Mouse (Mus musculus): ENCODE results near the gene Ifi211.
"Not testable (repeated sequence)": the region's sequence is repeated elsewhere in the genome, so short reads cannot be mapped to it uniquely, and the experiment has no call there.

Ifi211 gene

DNA sequence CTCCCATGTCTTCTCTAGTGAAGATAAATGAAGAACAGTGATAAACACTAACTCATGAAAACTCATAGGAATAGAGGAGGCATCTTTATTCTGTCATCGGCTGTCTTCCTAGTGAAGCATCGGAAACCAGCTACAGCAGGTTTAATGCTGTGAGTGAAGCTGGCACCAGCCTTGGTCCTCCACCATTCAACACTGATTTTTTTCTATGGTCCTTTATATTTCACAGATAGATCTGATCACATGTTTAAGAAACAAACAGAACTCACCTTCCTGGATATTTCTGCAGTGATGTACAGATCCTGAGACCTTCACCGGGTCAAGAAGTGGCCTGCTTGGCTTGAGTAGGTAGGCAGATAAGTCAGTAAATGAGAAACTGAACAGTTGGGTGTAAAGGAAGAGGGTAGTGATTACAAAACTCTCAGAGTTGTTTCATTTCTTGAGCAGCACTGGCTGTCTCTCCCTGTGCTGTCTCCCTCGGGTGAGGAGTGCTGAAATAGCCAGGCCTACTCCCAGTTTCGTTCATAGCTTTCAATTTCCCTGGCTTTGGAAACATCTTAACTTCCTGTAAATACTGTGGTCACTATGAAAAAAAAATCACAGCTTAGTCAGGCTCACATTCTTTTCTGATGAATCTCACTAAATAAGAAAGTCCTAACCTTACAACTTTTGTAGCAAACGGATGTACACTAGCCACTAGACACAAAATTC, at the start of gene Ifi211:
Gene Ifi211 (minus strand): TSS at position 499 of the 708 bp plus-strand sequence.
- not testable (repeated sequence) for DNase-seq (ENCODE audit: low spot score)

DNA sequence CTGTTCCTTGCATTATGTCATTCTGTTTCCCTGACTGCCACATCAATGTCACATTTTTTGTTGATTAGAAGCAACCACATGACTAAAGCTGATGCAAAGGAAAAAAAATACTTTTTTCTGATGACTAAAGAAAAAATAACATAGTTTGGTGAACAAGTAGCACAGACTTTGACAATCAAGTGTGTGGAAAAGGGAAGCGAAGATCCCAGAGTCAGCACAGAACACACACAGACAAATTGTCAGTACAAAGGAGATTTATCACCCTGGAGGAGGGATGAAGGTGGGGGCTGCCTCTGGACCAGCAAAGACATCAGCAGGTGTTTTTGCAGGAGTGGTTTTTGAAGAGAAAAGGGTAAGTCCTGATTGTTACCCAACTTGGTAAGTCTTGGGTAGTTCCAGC, 48.6 kb upstream of the Ifi211 start:
- DNase-seq (ENCODE audit: low spot score): not testable (repeated sequence)

GRCm38 (mm10) chr1:173959998-173960397, 47.2 kb upstream of the Ifi211 start:
- DNase-seq (ENCODE audit: low spot score): not testable (repeated sequence)

DNA sequence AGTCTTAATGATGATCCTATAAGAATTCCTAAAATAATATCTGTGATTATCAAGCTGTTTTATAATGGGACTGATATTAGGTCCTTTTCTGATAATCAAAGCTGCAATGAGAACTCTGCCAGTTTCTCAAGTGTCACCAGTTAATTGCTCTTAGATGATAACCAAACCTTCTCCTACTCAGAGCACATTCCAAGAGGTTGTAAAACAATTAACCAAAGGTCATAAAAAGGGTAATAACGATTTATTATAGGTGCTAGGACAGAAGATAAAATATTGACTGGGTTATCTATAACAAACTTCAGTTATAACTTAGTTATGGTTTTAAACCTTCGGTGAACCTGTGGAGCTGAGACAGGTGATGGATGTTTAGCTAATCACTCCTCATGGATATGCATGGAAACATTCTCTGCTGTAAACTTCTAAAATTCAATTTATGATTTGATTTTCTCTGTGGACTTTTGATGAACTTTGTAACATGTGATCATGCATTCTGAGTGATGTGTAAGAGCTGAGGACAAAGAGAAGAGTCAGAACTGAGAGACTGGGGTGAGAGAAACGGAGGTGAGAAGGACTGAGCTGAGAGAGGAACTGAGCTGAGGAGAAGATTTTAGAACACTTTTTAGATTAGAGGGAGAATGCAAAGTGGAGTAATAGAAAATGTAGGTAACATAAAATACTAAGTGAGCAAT, 43.1 kb upstream of the Ifi211 start:
- DNase-seq (ENCODE audit: low spot score): not testable (repeated sequence)

GRCm38 (mm10) chr1:173955071-173955796, 42.4 kb upstream of the Ifi211 start:
- DNase-seq (ENCODE audit: low spot score): no peak

DNA sequence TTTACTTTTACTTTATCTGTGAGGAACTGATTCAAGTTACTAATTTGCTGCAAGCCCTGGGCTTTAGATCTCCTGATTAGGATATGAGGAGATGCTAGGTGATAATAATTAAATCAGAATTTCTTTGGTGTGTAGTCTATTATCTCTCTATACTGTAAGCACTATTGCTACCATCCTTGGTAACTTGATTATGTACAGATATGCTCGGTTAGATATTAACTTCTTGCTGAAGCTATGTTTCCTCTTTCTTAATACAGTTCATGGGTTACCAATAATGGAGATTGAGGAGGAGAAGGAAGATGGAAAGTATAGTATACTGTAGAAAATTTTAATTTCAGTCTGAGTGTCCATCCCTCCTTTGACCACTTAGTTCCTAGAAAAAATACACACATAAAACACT, 40.7 kb upstream of the Ifi211 start:
- no peak for DNase-seq (ENCODE audit: low spot score)

DNA sequence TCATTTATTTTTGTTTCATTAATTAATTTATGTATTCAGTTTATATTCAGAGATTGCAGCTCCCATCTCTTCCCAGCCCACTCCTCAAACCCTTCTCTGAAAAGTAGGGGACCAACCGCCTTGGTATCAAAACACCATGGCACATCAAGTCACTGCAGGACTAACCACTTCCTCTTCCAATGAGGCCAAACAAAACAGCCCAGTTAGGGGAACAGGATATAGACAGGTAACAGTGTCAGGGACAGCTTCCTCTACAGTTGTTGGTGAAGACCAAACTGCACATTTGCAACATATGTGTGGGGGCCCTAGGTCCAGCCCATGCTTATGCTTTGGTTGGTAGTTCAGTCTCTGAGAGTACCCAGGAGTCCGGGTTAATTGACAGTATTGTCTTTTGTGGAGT, 36.2 kb upstream of the Ifi211 start:
- DNase-seq (ENCODE audit: low spot score): not testable (repeated sequence)

GRCm38 (mm10) chr1:173942780-173943066, 29.9 kb upstream of the Ifi211 start:
- DNase-seq (ENCODE audit: low spot score): not testable (repeated sequence)

DNA sequence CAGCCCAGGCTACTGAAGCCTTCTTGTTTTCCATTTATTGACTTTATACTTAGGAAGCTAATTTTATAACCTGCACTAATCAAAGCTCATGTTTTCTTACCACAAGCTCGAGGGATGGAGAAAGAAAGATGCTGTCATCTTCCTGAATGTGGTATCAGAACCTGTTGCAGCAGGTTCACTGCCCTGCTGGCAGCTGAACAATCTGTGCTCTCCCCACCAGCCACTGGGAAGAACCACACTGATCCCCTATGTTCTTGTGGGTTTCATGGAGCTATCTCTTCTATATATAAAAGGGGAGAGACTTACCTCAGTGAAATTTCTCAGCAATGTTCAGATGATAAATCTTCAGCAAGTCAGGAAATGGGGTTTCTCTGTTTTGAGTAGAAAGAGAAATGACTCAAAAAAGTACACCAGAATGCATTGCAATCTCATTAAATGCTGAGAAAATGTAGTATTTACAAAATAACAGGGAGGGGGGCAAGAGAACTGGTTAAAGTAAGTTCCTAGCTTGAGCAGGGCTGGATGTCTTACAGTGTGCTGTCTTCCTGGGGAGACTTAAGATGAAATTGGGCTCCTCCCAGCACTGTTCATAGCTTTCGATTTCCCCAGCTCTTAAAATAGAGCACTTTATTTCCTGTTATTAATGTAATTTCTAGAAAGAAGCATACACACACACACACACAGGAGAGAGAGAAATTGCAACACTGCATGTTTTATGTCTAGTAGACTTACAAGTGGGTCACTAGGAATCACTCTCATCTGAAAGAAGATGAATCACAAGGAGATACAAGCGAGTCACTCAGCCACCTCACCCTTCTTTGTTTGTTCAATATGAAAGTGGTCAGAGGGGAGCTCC, 29.3 kb upstream of the Ifi211 start, which contains the start of the genes Mndal and Ifi203:
Gene Mndal (minus strand): TSS at position 568 of the 856 bp plus-strand sequence.
Gene Ifi203 (minus strand): TSS at position 749 of the 856 bp plus-strand sequence.
- not testable (repeated sequence) for DNase-seq (ENCODE audit: low spot score)

DNA sequence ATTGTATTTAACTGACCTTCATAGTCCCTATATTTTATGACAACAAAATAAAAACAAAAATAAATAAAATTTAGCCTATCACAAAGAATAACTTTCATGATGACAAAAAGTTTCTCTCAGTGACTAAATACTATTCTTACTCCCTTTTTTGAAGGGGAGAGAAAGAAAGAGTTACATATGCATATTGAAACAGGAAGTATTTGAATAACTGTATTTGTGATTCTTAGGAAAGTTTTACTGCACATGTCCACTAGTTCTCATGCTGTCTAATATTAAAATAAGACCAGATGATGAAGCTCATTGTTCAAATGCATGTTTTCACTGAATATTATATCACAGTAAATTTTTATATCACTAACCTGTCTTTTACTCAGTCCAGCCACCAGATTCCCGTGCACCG, 28.7 kb upstream of the Ifi211 start:
- not testable (repeated sequence) for DNase-seq (ENCODE audit: low spot score)

- DNase-seq (ENCODE audit: low spot score): not testable (repeated sequence)
Measured at GRCm38 (mm10) chr1:173919279-173919678, 6.4 kb upstream of the Ifi211 start.

DNA sequence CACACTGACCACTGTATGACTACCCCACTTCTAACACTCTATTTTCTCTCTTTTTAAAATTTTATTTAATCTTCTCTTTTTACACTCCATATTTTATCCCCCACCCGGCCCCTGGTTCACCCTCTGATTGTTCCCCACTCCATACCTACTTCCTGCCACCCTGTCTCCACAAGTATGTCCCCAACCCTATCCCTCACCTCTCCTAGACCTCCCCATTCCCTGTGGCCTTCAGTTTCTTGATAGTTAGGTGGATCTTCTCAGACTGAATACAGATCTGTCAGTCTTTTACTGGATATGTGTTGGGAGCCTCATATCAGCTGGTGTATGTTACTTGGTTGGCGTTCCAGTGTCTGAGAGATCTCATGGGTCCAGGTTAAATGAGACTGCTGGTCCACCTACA, 1.7 kb upstream of the Ifi211 start:
- DNase-seq (ENCODE audit: low spot score): no peak

- DNase-seq (ENCODE audit: low spot score): not testable (repeated sequence)
Measured at GRCm38 (mm10) chr1:173913256-173913791, 478 bp upstream of the Ifi211 start.

DNA sequence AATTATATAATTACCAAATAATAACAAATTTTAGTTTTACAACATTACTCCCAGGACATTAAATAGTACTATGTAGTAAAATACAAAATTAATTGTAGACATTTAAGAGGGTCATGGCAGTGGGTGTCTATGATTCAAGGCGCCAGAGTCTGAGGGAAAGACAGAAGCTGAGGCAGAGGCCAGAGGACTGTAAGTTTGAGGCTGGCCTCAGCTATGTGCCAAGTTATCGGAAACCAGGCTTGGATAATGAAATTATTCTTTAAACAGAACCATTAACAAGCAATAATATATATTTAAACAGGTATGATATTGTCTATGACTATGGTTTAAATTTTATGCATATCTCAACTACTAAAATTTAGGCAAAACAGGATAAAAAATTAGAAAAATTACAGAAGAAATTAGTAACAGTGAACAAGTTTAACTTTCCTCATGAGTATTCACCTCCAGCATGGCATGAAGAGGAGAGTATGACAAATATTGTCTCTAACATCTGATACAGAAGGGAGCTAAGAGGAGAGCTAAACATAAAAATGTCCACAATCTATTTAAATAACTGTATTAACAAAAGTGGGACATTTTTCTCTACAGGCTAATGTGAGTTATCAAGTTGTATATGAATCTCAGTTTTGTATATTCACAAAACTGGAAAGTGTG, 910 bp downstream of the Ifi211 start:
- DNase-seq (ENCODE audit: low spot score): no peak

DNA sequence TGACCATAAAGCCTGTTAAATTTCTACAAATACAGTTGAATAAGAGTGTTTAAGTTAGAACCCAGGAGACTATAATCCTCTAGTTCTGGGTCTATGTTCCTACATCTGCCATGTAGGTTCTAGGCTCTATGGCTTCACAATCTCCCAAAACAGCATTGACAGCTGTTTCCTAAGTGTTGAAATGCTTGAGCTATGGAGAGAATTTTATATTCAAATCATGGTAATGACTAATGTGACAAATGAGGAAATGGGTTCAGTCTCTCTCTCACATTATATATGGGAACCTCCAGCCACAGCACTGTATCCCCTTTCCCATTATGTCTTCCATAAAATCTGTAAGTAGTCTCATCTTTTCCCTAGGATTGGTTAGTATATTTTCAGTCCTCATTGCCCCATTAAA, 4.5 kb downstream of the Ifi211 start:
- DNase-seq (ENCODE audit: low spot score): not testable (repeated sequence)

GRCm38 (mm10) chr1:173905885-173906284, 7.0 kb downstream of the Ifi211 start:
- not testable (repeated sequence) for DNase-seq (ENCODE audit: low spot score)

DNA sequence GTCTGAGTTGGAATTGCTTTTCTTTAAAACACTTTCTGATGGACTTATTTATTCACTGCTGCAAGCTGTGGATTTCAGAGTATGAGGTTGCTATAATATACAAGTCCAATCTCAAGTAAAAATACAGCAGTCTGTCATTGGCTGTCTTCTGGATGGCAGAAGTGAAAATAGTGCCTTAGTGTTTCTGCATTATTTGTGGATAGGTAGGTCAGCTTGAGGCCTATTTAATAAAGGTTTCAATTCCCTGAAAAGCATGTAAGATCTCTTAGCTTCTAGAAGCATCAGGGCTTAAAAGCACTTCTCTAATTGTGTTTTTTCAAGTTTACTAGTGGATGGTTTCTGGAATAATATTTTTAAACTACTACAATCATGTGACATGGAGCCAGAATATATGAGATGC, 23.1 kb downstream of the Ifi211 start:
- not testable (repeated sequence) for DNase-seq (ENCODE audit: low spot score)

- not testable (repeated sequence) for DNase-seq (ENCODE audit: low spot score)
Measured at GRCm38 (mm10) chr1:173887026-173887787, 25.6 kb downstream of the Ifi211 start.

GRCm38 (mm10) chr1:173880004-173880666, 32.7 kb downstream of the Ifi211 start:
- not testable (repeated sequence) for DNase-seq (ENCODE audit: low spot score)
